Mouse (Mus musculus) embryonic facial prominence, embryonic 15.5 days (tissue): Measurements from ENCODE around the gene Antxrl. TPM values are rescaled to one million over a fixed set of nuclear protein-coding genes. Genes with fewer than 3 reads are reported as not detected.

Experiments
- polyA plus RNA-seq: library from polyadenylated mRNA; unstranded; fragments of >200 nt; fragmentation: Nextera tagmentation; extraction: Ambion mirVana; gene quantifications from 2 replicates; pipeline ENCODE4 v1.2.1, GENCODE M21; 2015

Antxrl gene
- polyA plus RNA-seq, 1 experiment from 2014 or later: not detected

Other genes starting within 250 kb of the Antxrl start
- gene Gdf10, start 129.1 kb upstream of the Antxrl start, polyA plus RNA-seq: 32.1 and 37.0 TPM in 2 replicates
- gene Gdf2, start 111.7 kb upstream of the Antxrl start, polyA plus RNA-seq: not detected in 2 replicates
- 0.04 TPM in 1 of 2 replicates, not detected in the other for gene Rbp3, start 98.7 kb upstream of the Antxrl start, polyA plus RNA-seq
- gene Zfp488, start 73.9 kb upstream of the Antxrl start, polyA plus RNA-seq: 0.32 and 0.33 TPM in 2 replicates
- not detected in 2 replicates for gene Gm30083, start 37.5 kb upstream of the Antxrl start, polyA plus RNA-seq
- not detected in 2 replicates for gene Gm5460, start 35.9 kb upstream of the Antxrl start, polyA plus RNA-seq
- gene Anxa8, start 33.3 kb downstream of the Antxrl start, polyA plus RNA-seq: 80.4 and 86.4 TPM in 2 replicates
- gene A630023A22Rik, start 50.0 kb downstream of the Antxrl start, polyA plus RNA-seq: 0.41 TPM in 1 of 2 replicates, not detected in the other
- gene Npy4r, start 99.8 kb downstream of the Antxrl start, polyA plus RNA-seq: 0.22 and 0.35 TPM in 2 replicates
- 1.8 and 2.0 TPM in 2 replicates for gene Gprin2, start 148.9 kb downstream of the Antxrl start, polyA plus RNA-seq
- 1.2 TPM in 2 replicates for gene Syt15, start 166.9 kb downstream of the Antxrl start, polyA plus RNA-seq